Mouse (Mus musculus) midbrain, embryonic 12.5 days (tissue): Measurements from ENCODE around the gene Pla2g2c. TPM values are rescaled to one million over a fixed set of nuclear protein-coding genes. Genes with fewer than 3 reads are reported as not detected.
A peak's percentile ranks its signal among the peaks of the same experiment; 100 is the strongest.

Experiments
- ATAC-seq: fragments of 200-750 bp; cut with Nextera tagmentation; 2 replicates; pipeline ENCODE4 v1.8.0; 2017; ENCODE audit warnings: low read depth, moderate TSS enrichment, moderate library complexity; ENCODE audit not compliant: low FRiP score
- H3K27ac ChIP-seq: fragments of 300-500 bp; sonication (generic); replicated peaks from 2 replicates; pipeline ENCODE4 v1.5.1; 2016; ENCODE audit warnings: mild to moderate bottlenecking
- H3K27me3 ChIP-seq: fragments of 300-500 bp; sonication (generic); 2 replicates; pipeline ENCODE4 v1.6.1; 2016; ENCODE audit warnings: mild to moderate bottlenecking
- H3K36me3 ChIP-seq: fragments of 300-500 bp; sonication (generic); 2 replicates; pipeline ENCODE4 v1.6.1; 2016
- H3K4me1 ChIP-seq: fragments of 300-500 bp; sonication (generic); 2 replicates; pipeline ENCODE4 v1.6.1; 2016
- H3K4me2 ChIP-seq: fragments of 300-500 bp; sonication (generic); replicated peaks from 2 replicates; pipeline ENCODE4 v1.6.1; 2016; ENCODE audit warnings: mild to moderate bottlenecking, moderate library complexity
- H3K4me3 ChIP-seq: fragments of 300-500 bp; sonication (generic); 2 replicates; pipeline ENCODE4 v1.5.1; 2016; ENCODE audit warnings: mild to moderate bottlenecking
- H3K9ac ChIP-seq: fragments of 300-500 bp; sonication (generic); replicated peaks from 2 replicates; pipeline ENCODE4 v1.6.1; 2016; ENCODE audit warnings: mild to moderate bottlenecking, moderate library complexity
- H3K9me3 ChIP-seq: fragments of 300-500 bp; sonication (generic); 2 replicates; pipeline ENCODE4 v1.6.1; 2016; ENCODE audit warnings: mild to moderate bottlenecking
- WGBS: fragments of 180-500 bp; shearing (Covaris S2); methylation state at CpG from one replicate; pipeline ENCODE4 v1.1.7; 2016; 5-methylcytosine and 5-hydroxymethylcytosine counted together
- polyA plus RNA-seq: library from polyadenylated mRNA; unstranded; fragments of >200 nt; fragmentation: Nextera tagmentation; extraction: Ambion mirVana; gene quantifications from 2 replicates; pipeline ENCODE4 v1.2.1, GENCODE M21; 2016

Gene Pla2g2c
- polyA plus RNA-seq, 1 experiment from 2014 or later = 0.50 TPM

DNA sequence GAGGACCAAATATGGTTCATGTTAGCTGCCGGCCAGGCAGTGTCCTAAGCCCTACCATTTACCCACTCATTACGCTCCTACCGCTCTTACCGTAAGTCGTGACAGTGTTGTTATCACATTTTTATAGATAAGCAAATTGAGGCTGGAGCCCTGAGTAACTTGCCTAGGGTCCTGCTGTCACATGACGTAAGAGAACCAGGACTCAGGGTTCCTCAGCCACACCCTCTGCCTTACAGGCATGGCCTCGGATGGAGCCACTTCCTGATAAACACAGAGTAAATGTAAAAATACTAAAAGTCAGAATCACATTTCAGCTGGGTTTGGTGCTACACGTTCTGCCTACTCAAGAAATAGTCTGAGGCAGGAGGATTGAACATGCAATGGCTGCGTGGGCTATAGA, 29.8 kb downstream of the Pla2g2c start:
- H3K27ac ChIP-seq = no peak overlapping the region
- H3K4me2 ChIP-seq = no peak overlapping the region
- no peaks in the 10 kb centered on the region for H3K9me3 ChIP-seq
- no peak overlapping the region for H3K4me3 ChIP-seq
- H3K36me3 ChIP-seq = no peaks in the 10 kb centered on the region
- ATAC-seq = no peak
- H3K9ac ChIP-seq = no peak overlapping the region
- no peaks in the 10 kb centered on the region for H3K27me3 ChIP-seq
- 88% methylated on average over 9 of the region's 9 CpGs for WGBS
- no peaks in the 10 kb centered on the region; the same call in 1 of the 2 replicates for H3K4me1 ChIP-seq

- Histone ChIP-seq H3K27ac (no peak overlapping the region), H3K9ac (no peak overlapping the region), H3K4me2 (no peak overlapping the region), H3K9me3 (no peaks in the 10 kb centered on the region), H3K36me3 (no peaks in the 10 kb centered on the region), H3K4me1 (no peaks in the 10 kb centered on the region; the same call in 1 of the 2 replicates), H3K4me3 (no peak overlapping the region), H3K27me3 (no peaks in the 10 kb centered on the region)
- 69% methylated on average over 4 of the region's 4 CpGs for WGBS
- no peak for ATAC-seq
Observed at GRCm38 (mm10) chr4:138755439-138755838, 30.8 kb downstream of the Pla2g2c start.

- H3K27ac ChIP-seq = no peak overlapping the region
- no peaks in the 10 kb centered on the region; the same call in 1 of the 2 replicates for H3K4me1 ChIP-seq
- no peaks in the 10 kb centered on the region for H3K36me3 ChIP-seq
- WGBS = 85% methylated on average over 11 of the region's 11 CpGs
- no peak overlapping the region for H3K9ac ChIP-seq
- H3K9me3 ChIP-seq = no peaks in the 10 kb centered on the region
- no peak overlapping the region for H3K4me2 ChIP-seq
- H3K27me3 ChIP-seq = no peaks in the 10 kb centered on the region
- H3K4me3 ChIP-seq = no peak overlapping the region
- no peak for ATAC-seq
Observed at GRCm38 (mm10) chr4:138755983-138756382, 31.4 kb downstream of the Pla2g2c start.

- Histone ChIP-seq H3K9me3 (no peaks in the 10 kb centered on the region), H3K27ac (no peak within 1 kb of the TSS), H3K4me1 (no peaks in the 10 kb centered on the region; the same call in 1 of the 2 replicates), H3K4me2 (no peak within 1 kb of the TSS), H3K9ac (no peak within 1 kb of the TSS), H3K36me3 (no peaks in the 10 kb centered on the region), H3K4me3 (no peak within 1 kb of the TSS), H3K27me3 (no peaks in the 10 kb centered on the region)
- WGBS = 69% methylated on average over 8 of the region's 8 CpGs
- ATAC-seq = no peak
Observed at GRCm38 (mm10) chr4:138757416-138757815, 32.8 kb downstream of the Pla2g2c start, which contains the start of gene Pla2g2f. Gene Pla2g2f, minus strand, starts transcription at chr4:138757626.

GRCm38 (mm10) chr4:138762266-138762665, 37.7 kb downstream of the Pla2g2c start:
- H3K4me2 ChIP-seq = no peak overlapping the region
- no peaks in the 10 kb centered on the region; the same call in 1 of the 2 replicates for H3K4me1 ChIP-seq
- no peaks in the 10 kb centered on the region for H3K9me3 ChIP-seq
- H3K9ac ChIP-seq = no peak overlapping the region
- 87% methylated on average over 9 of the region's 9 CpGs for WGBS
- no peak for ATAC-seq
- H3K27me3 ChIP-seq = no peaks in the 10 kb centered on the region
- H3K36me3 ChIP-seq = no peaks in the 10 kb centered on the region
- no peak overlapping the region for H3K27ac ChIP-seq
- H3K4me3 ChIP-seq = no peak overlapping the region

DNA sequence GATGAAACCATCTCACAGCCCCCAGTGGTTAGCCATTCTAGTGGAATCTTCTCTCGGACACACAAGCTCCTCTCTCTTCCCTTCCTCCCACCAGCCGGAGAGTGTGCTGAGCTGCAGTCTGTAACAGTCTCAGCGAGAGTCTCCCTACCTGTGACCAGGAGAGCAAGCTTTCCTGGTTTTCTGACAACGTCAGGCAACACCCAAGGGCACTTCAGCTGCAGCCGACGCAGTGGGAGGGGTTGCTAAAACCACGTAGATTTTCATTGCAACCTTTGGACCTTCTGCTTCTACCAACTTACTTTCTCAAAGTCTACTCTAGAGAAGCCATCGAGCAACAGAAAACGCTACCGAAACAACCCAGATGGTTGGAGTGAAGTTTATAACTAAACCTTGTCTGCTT, 47.4 kb downstream of the Pla2g2c start:
- H3K4me2 ChIP-seq = no peak overlapping the region
- no peaks in the 10 kb centered on the region for H3K4me1 ChIP-seq
- H3K9ac ChIP-seq = no peak overlapping the region
- no peaks in the 10 kb centered on the region for H3K36me3 ChIP-seq
- no peaks in the 10 kb centered on the region for H3K27me3 ChIP-seq
- H3K9me3 ChIP-seq = no peaks in the 10 kb centered on the region
- WGBS = 86% methylated on average over 10 of the region's 10 CpGs
- no peak overlapping the region for H3K27ac ChIP-seq
- H3K4me3 ChIP-seq = no peak overlapping the region
- no peak for ATAC-seq

- Histone ChIP-seq H3K9ac (no peak overlapping the region), H3K4me2 (no peak overlapping the region), H3K9me3 (no peaks in the 10 kb centered on the region), H3K4me1 (peaks cover under 1% of the 10 kb centered on the region; the same call in 1 of the 2 replicates), H3K27me3 (no peaks in the 10 kb centered on the region), H3K36me3 (no peaks in the 10 kb centered on the region), H3K27ac (no peak overlapping the region), H3K4me3 (no peak overlapping the region)
- WGBS = 81% methylated on average over 5 of the region's 5 CpGs
- no peak for ATAC-seq
Observed at GRCm38 (mm10) chr4:138772386-138772785, 47.8 kb downstream of the Pla2g2c start.

DNA sequence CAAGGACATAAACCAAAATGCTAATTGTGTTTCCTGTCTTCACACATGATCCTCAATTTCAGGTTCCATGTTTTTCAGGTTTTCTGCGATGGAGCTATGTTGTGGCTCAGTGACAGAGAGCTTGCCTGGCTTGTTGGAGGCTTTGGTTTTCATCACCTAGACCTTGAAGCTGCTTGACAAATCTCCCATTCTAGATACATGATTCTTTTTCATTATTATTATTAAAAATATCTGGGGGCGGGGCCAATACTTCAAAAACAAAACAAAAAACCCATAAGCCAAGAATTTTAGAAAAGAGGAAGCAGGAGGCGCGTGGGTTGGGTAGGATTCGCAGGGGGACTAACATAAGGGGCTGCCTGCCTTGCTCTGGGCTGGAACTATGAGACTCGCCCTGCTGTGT, 50.8 kb downstream of the Pla2g2c start, which contains the start of gene Pla2g2d:
TSS of gene Pla2g2d (plus strand) at position 301 of the 400 bp plus-strand sequence.
- H3K36me3 ChIP-seq = no peaks in the 10 kb centered on the region
- no peak within 1 kb of the TSS for H3K9ac ChIP-seq
- H3K27ac ChIP-seq = no peak within 1 kb of the TSS
- no peak for ATAC-seq
- no peaks in the 10 kb centered on the region for H3K9me3 ChIP-seq
- no peaks in the 10 kb centered on the region for H3K27me3 ChIP-seq
- H3K4me2 ChIP-seq = no peak within 1 kb of the TSS
- WGBS = 83% methylated on average over 6 of the region's 6 CpGs
- no peak within 1 kb of the TSS for H3K4me3 ChIP-seq
- H3K4me1 ChIP-seq = peaks cover 9% of the 10 kb centered on the region; the same call in 1 of the 2 replicates

GRCm38 (mm10) chr4:138777417-138778407, 53.1 kb downstream of the Pla2g2c start:
- WGBS = 52% methylated on average over 20 of the region's 20 CpGs
- Histone ChIP-seq H3K4me1 (peaks cover 9% of the 10 kb centered on the region; the same call in 1 of the 2 replicates), H3K27ac (peak overlapping the region; percentile 35; the same call in 1 of the 2 replicates), H3K36me3 (no peaks in the 10 kb centered on the region), H3K27me3 (no peaks in the 10 kb centered on the region), H3K4me3 (no peak overlapping the region), H3K9me3 (no peaks in the 10 kb centered on the region), H3K9ac (no peak overlapping the region), H3K4me2 (no peak overlapping the region)
- no peak for ATAC-seq

GRCm38 (mm10) chr4:138780300-138780699, 55.7 kb downstream of the Pla2g2c start:
- no peak for ATAC-seq
- no peaks in the 10 kb centered on the region for H3K9me3 ChIP-seq
- 92% methylated on average over 5 of the region's 5 CpGs for WGBS
- no peak overlapping the region for H3K4me3 ChIP-seq
- H3K27me3 ChIP-seq = no peaks in the 10 kb centered on the region
- peaks cover 9% of the 10 kb centered on the region; the same call in 1 of the 2 replicates for H3K4me1 ChIP-seq
- H3K9ac ChIP-seq = no peak overlapping the region
- H3K36me3 ChIP-seq = no peaks in the 10 kb centered on the region
- no peak overlapping the region for H3K27ac ChIP-seq
- H3K4me2 ChIP-seq = no peak overlapping the region

GRCm38 (mm10) chr4:138782098-138782497, 57.5 kb downstream of the Pla2g2c start:
- Histone ChIP-seq H3K36me3 (no peaks in the 10 kb centered on the region), H3K4me2 (no peak overlapping the region), H3K4me3 (no peak overlapping the region), H3K27me3 (no peaks in the 10 kb centered on the region), H3K27ac (no peak overlapping the region), H3K9me3 (no peaks in the 10 kb centered on the region), H3K9ac (no peak overlapping the region), H3K4me1 (peaks cover 9% of the 10 kb centered on the region; the same call in 1 of the 2 replicates)
- WGBS = 85% methylated on average over 6 of the region's 6 CpGs
- ATAC-seq = no peak

DNA sequence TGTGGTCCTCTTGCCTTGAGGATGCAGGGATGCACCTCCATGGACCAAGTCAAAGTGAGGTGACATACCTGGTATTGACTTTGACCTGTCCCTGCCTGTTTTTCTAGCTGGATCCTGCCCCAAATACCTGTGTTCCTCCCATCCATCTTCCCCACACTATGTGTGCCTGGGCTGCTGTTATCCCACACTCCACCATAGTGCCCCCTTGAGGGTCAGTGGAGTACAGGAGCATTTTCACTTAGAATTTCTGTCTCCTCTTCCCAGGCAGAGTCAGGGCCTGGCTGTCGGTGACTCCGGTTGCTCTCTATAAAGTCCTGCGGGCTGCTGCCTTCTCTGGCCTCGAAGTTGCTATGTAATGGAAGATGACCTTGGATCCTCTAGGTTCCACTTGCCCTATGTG, 61.1 kb downstream of the Pla2g2c start:
- no peak overlapping the region for H3K4me2 ChIP-seq
- H3K27me3 ChIP-seq = no peaks in the 10 kb centered on the region

More for the DNA sequence above, 61.1 kb downstream of the Pla2g2c start:
- no peak overlapping the region for H3K4me3 ChIP-seq
- WGBS = 73% methylated on average over 4 of the region's 4 CpGs
- ATAC-seq = no peak
- H3K27ac ChIP-seq = no peak overlapping the region
- no peaks in the 10 kb centered on the region for H3K9me3 ChIP-seq
- no peaks in the 10 kb centered on the region for H3K36me3 ChIP-seq
- H3K4me1 ChIP-seq = no peaks in the 10 kb centered on the region
- H3K9ac ChIP-seq = no peak overlapping the region
